10 mouse cellular contexts compared by ENCODE assay signal in the genomic region with DNA sequence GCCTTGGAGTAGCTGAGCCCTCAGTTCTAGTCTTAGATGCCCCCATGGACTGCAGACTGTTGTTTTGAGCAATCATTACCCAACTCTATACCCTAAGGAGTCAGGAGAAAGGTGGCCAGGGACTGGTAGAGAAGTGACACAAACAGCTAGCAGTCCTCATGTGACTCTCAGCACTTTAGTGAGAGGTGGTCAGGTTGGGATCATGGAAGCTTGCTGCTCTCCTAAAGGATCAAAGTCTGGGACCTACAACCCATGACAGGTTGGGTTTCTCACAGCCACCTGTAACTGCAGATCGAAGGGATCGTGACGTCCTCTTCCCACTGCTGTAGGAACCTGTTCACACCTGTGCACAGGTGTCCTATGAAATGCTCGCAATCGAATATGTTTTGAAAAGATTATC. TPM values are rescaled to one million over a fixed set of nuclear protein-coding genes. Genes with fewer than 3 reads are reported as not detected.
DNase-seq lines count a peak whose midpoint lies in the region; ATAC-seq lines count a peak whose summit lies in the region.
"Had no signal": no experiment of that assay in that cellular context is flagged by ENCODE, and none has a peak within 500 bp of the region (broad histone marks: within the 10 kb centered on the region; RNA-seq: fewer than 3 reads in every experiment).

No protein-coding gene starts in this region.

- no peak for DNase-seq in hindbrain, embryonic 11.5 days (ENCODE audit: low spot score)
- no peak for DNase-seq in midbrain, embryonic 10.5 days (ENCODE audit: low spot score)
- DNase-seq in spleen, postnatal 14 days (ENCODE audit: low spot score in 2 of 2) = no peak
- DNase-seq: cerebellum, adult 18-20 months had no signal

- no peaks in the 10 kb centered on the region; the same call in 1 of the 2 replicates for H3K4me1 ChIP-seq in hindbrain, embryonic 16.5 days (ENCODE audit: control insufficient read depth, insufficient read depth, low read depth, low read length)
- H3K4me1 ChIP-seq in hindbrain, embryonic 11.5 days (replicated peaks; ENCODE audit: control insufficient read depth, insufficient read depth, low read length) = 0 out of 2 replicates have a peak, but pooled peaks cover 4% of the 10 kb centered on the region
- peaks cover 33% of the 10 kb centered on the region for H3K4me1 ChIP-seq in midbrain, embryonic 10.5 days
- no peaks in the 10 kb centered on the region for H3K4me1 ChIP-seq in midbrain, embryonic 16.5 days (ENCODE audit: control insufficient read depth, insufficient read depth, low read length)
- peaks cover 10% of the 10 kb centered on the region; the same call in 1 of the 2 replicates for H3K4me1 ChIP-seq in limb, embryonic 12.5 days (replicated peaks)
- H3K4me1 ChIP-seq in stomach, embryonic 16.5 days (ENCODE audit: control insufficient read depth, insufficient read depth, low read length) = 0 out of 2 replicates have a peak, but pooled peaks cover 6% of the 10 kb centered on the region

- H3K27ac ChIP-seq in hindbrain, embryonic 16.5 days (ENCODE audit: low read depth, low read length) = 0 out of 2 replicates have a peak overlapping the region, but pooled peaks have one; percentile 18
- no peak overlapping the region for H3K27ac ChIP-seq in hindbrain, embryonic 11.5 days (ENCODE audit: low read depth, low read length)
- peak overlapping the region; percentile 53 for H3K27ac ChIP-seq in midbrain, embryonic 10.5 days (replicated peaks)
- no peak overlapping the region for H3K27ac ChIP-seq in midbrain, embryonic 16.5 days (ENCODE audit: low read length)
- H3K27ac ChIP-seq in limb, embryonic 12.5 days = 0 out of 2 replicates have a peak overlapping the region, but pooled peaks have one; percentile 17
- H3K27ac ChIP-seq in stomach, embryonic 16.5 days (ENCODE audit: low read length) = peak overlapping the region; percentile 66

- no peaks in the 10 kb centered on the region for H3K27me3 ChIP-seq in hindbrain, embryonic 16.5 days (replicated peaks; ENCODE audit: control insufficient read depth, insufficient read depth, low read length)
- H3K27me3 ChIP-seq in hindbrain, embryonic 11.5 days (ENCODE audit: control insufficient read depth, insufficient read depth, low read length) = no peaks in the 10 kb centered on the region
- H3K27me3 ChIP-seq in midbrain, embryonic 10.5 days (ENCODE audit: low read depth, poor library complexity, severe bottlenecking) = no peaks in the 10 kb centered on the region
- no peaks in the 10 kb centered on the region for H3K27me3 ChIP-seq in midbrain, embryonic 16.5 days (ENCODE audit: control insufficient read depth, insufficient read depth, low read depth, low read length)
- H3K27me3 ChIP-seq in limb, embryonic 12.5 days = no peaks in the 10 kb centered on the region
- H3K27me3 ChIP-seq in stomach, embryonic 16.5 days (ENCODE audit: control insufficient read depth, insufficient read depth, low read length) = no peaks in the 10 kb centered on the region

- 95% methylated on average over 5 of the region's 5 CpGs for WGBS in hindbrain, embryonic 16.5 days
- WGBS in hindbrain, embryonic 11.5 days = 88% methylated on average over 5 of the region's 5 CpGs
- 94% methylated on average over 5 of the region's 5 CpGs for WGBS in midbrain, embryonic 10.5 days
- 96% methylated on average over 5 of the region's 5 CpGs for WGBS in midbrain, embryonic 16.5 days
- WGBS in limb, embryonic 12.5 days = 97% methylated on average over 5 of the region's 5 CpGs
- WGBS in stomach, embryonic 16.5 days = 86% methylated on average over 5 of the region's 5 CpGs

- H3K9me3 ChIP-seq in hindbrain, embryonic 16.5 days (ENCODE audit: control insufficient read depth, low read length) = no peaks in the 10 kb centered on the region
- H3K9me3 ChIP-seq in hindbrain, embryonic 11.5 days (ENCODE audit: control insufficient read depth, low read length) = no peaks in the 10 kb centered on the region
- H3K9me3 ChIP-seq in midbrain, embryonic 10.5 days (replicated peaks) = no peaks in the 10 kb centered on the region
- H3K9me3 ChIP-seq in midbrain, embryonic 16.5 days (replicated peaks; ENCODE audit: control insufficient read depth, low read length, poor library complexity, severe bottlenecking) = no peaks in the 10 kb centered on the region
- no peaks in the 10 kb centered on the region for H3K9me3 ChIP-seq in limb, embryonic 12.5 days
- H3K9me3 ChIP-seq in stomach, embryonic 16.5 days (replicated peaks; ENCODE audit: control insufficient read depth, low read length) = no peaks in the 10 kb centered on the region

- H3K4me3 ChIP-seq in hindbrain, embryonic 16.5 days (ENCODE audit: low read length) = no peak overlapping the region
- no peak overlapping the region for H3K4me3 ChIP-seq in hindbrain, embryonic 11.5 days (ENCODE audit: low read depth, low read length)
- H3K4me3 ChIP-seq in midbrain, embryonic 10.5 days = no peak overlapping the region
- no peak overlapping the region for H3K4me3 ChIP-seq in midbrain, embryonic 16.5 days (ENCODE audit: low read depth, low read length)
- H3K4me3 ChIP-seq in limb, embryonic 12.5 days (replicated peaks) = no peak overlapping the region
- no peak overlapping the region for H3K4me3 ChIP-seq in stomach, embryonic 16.5 days (replicated peaks; ENCODE audit: low read length)
- H3K4me3 ChIP-seq: erythroblast, embryonic 14.5 days had no signal

- ATAC-seq in hindbrain, embryonic 16.5 days = no peak
- ATAC-seq in hindbrain, embryonic 11.5 days (ENCODE audit: low FRiP score) = no peak
- no peak for ATAC-seq in midbrain, embryonic 16.5 days
- no peak for ATAC-seq in limb, embryonic 12.5 days (ENCODE audit: insufficient number of reproducible peaks, insufficient read depth, low FRiP score, low TSS enrichment, low read depth)
- ATAC-seq in stomach, embryonic 16.5 days (ENCODE audit: insufficient read depth, low FRiP score) = no peak

- peaks cover 14% of the 10 kb centered on the region for H3K36me3 ChIP-seq in hindbrain, embryonic 16.5 days (ENCODE audit: control insufficient read depth, insufficient read depth, low read length)
- H3K36me3 ChIP-seq in hindbrain, embryonic 11.5 days (ENCODE audit: control insufficient read depth, insufficient read depth, low read length) = no peaks in the 10 kb centered on the region
- peaks cover 19% of the 10 kb centered on the region for H3K36me3 ChIP-seq in midbrain, embryonic 10.5 days
- H3K36me3 ChIP-seq in midbrain, embryonic 16.5 days (ENCODE audit: control insufficient read depth, insufficient read depth, low read length) = peaks cover 4% of the 10 kb centered on the region
- H3K36me3 ChIP-seq in limb, embryonic 12.5 days = peaks cover 21% of the 10 kb centered on the region
- 0 out of 2 replicates have a peak, but pooled peaks cover 3% of the 10 kb centered on the region for H3K36me3 ChIP-seq in stomach, embryonic 16.5 days (ENCODE audit: control insufficient read depth, insufficient read depth, low read length)

- H3K9ac ChIP-seq in hindbrain, embryonic 16.5 days (ENCODE audit: low read depth, low read length) = no peak overlapping the region
- no peak overlapping the region for H3K9ac ChIP-seq in hindbrain, embryonic 11.5 days (ENCODE audit: low read depth, low read length)
- no peak overlapping the region for H3K9ac ChIP-seq in midbrain, embryonic 16.5 days (ENCODE audit: low read depth, low read length)
- H3K9ac ChIP-seq in limb, embryonic 12.5 days (replicated peaks) = no peak overlapping the region
- H3K9ac ChIP-seq in stomach, embryonic 16.5 days (ENCODE audit: low read length) = no peak overlapping the region

- H3K4me2 ChIP-seq in hindbrain, embryonic 16.5 days (ENCODE audit: low read length) = no peak overlapping the region
- H3K4me2 ChIP-seq in hindbrain, embryonic 11.5 days (replicated peaks; ENCODE audit: low read depth, low read length) = no peak overlapping the region
- H3K4me2 ChIP-seq in midbrain, embryonic 16.5 days (ENCODE audit: low read length) = no peak overlapping the region
- H3K4me2 ChIP-seq in limb, embryonic 12.5 days = no peak overlapping the region
- H3K4me2 ChIP-seq in stomach, embryonic 16.5 days (ENCODE audit: low read depth, low read length) = no peak overlapping the region

RNA-seq across cellular contexts. Expression of gene Hs1bp3, which starts 32.3 kb away (rescaled TPM):
- 10.1 and 10.6 TPM in 2 replicates for polyA plus RNA-seq in hindbrain, embryonic 16.5 days (2015; fragmentation: Nextera tagmentation; extraction: Ambion mirVana)
- polyA plus RNA-seq in hindbrain, embryonic 11.5 days (2014; fragmentation: Nextera tagmentation; extraction: Ambion mirVana) = 6.9 TPM in 2 replicates
- polyA plus RNA-seq in midbrain, embryonic 10.5 days (2016; fragmentation: Nextera tagmentation; extraction: Ambion mirVana) = 14.9 and 15.8 TPM in 2 replicates
- 8.4 and 8.9 TPM in 2 replicates for polyA plus RNA-seq in midbrain, embryonic 16.5 days (2015; fragmentation: Nextera tagmentation; extraction: Ambion mirVana)
- polyA plus RNA-seq in limb, embryonic 12.5 days (2016; fragmentation: Nextera tagmentation; extraction: Ambion mirVana) = 17.5 and 19.9 TPM in 2 replicates
- polyA plus RNA-seq in stomach, embryonic 16.5 days (2015; fragmentation: Nextera tagmentation; extraction: Ambion mirVana) = 15.7 and 16.5 TPM in 2 replicates

RNA-seq across cellular contexts. Expression of gene Gdf7, which starts 43.8 kb away (rescaled TPM):
- 0.28 and 0.29 TPM in 2 replicates for polyA plus RNA-seq in hindbrain, embryonic 16.5 days (2015; fragmentation: Nextera tagmentation; extraction: Ambion mirVana)
- polyA plus RNA-seq in hindbrain, embryonic 11.5 days (2014; fragmentation: Nextera tagmentation; extraction: Ambion mirVana) = 0.59 and 1.4 TPM in 2 replicates
- polyA plus RNA-seq in midbrain, embryonic 10.5 days (2016; fragmentation: Nextera tagmentation; extraction: Ambion mirVana) = 0.19 and 0.48 TPM in 2 replicates
- 0.15 and 0.16 TPM in 2 replicates for polyA plus RNA-seq in midbrain, embryonic 16.5 days (2015; fragmentation: Nextera tagmentation; extraction: Ambion mirVana)
- polyA plus RNA-seq in limb, embryonic 12.5 days (2016; fragmentation: Nextera tagmentation; extraction: Ambion mirVana) = 0.80 and 0.88 TPM in 2 replicates
- polyA plus RNA-seq in stomach, embryonic 16.5 days (2015; fragmentation: Nextera tagmentation; extraction: Ambion mirVana) = 0.09 TPM in 1 of 2 replicates, not detected in the other
- polyA plus RNA-seq: activated CD4-positive, CD25-positive, alpha-beta regulatory T cell, adult 4 months; erythroblast, embryonic 14.5 days had no signal

Comparison
In these comparisons a context has a peak if more than half of its experiments do, and no peak if none do; other contexts are left out.
1. H3K27ac ChIP-seq: peak in hindbrain, embryonic 16.5 days (single experiment), midbrain, embryonic 10.5 days (single experiment), limb, embryonic 12.5 days (single experiment) and stomach, embryonic 16.5 days (single experiment); none in hindbrain, embryonic 11.5 days (single experiment) and midbrain, embryonic 16.5 days (single experiment).